Mouse (Mus musculus): ENCODE data around the gene G0s2.

GRCm38 (mm10) chr1:193252616-193253015 lies 20.4 kb downstream of the G0s2 start:
- no peak for TF ChIP-seq CTCF (IDR thresholded peaks at IDR 0.05)
- TF ChIP-seq POLR2A (IDR thresholded peaks at IDR 0.05; ENCODE audit: insufficient read depth, low read depth, low read length), result no peak
- TF ChIP-seq EP300 (IDR thresholded peaks at IDR 0.05; ENCODE audit: insufficient read depth, low read depth, low read length), result no peak
